Mouse (Mus musculus): ENCODE results near the gene Gna14.

Gene Gna14

DNA sequence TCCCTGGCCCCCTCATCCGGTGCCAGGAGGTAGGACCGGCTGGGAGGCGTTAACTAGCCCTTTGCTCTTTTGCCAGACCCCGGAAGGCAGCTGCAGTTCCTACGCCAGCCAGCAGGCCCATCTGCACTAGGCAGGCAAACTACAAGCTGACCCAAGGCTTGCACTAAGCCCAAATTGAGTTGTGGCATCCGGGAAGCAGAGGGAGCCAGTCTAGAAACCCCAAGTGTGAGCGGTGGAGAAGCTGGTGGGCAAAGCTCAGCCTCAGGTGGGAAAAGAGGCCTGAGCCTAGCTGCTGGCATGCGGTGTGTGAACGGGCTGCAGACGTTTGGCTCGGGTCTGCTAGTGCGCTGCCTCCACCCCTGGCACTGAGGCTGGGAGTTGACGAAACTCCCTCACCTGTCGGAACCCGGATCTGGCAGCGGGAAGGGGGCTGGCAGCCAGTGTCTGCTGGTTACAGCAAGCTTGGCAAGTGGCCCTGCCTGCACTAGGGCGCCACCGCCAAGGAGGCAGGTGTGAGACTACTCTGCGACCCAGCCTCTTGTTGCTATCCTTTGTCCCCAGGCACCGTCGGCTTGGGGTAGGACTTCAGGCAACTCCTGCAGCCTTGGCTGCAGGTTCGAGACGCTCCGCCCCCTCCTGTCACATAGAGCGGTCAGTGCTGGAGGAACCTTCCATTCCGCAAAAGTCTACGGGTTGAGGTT, at the start of gene Gna14:
TSS of gene Gna14 (plus strand) at position 232 of the 701 bp plus-strand sequence.
- in situ Hi-C loops (cut with MboI, MseI) = no loop called here

DNA sequence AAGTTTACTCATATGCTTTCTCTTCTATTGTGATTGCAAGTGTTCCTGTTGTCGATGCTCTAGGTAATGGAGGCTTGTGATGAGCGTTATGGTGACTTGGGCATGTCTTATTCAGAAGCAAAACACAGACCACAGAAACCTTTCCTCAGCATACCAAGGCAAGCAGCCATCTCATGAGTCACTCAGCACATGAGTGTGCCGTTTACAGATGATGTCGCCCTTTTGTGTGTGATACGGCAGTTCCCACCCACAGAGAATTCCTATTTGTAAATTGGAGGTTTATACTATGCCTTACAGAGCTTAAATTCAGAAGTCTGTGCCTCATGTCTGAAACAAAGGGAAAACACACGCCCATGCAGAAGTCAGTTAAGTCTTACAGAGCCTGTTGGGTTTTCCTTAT, 49.0 kb upstream of the Gna14 start:
- in situ Hi-C loops (cut with MboI, MseI) = no loop called here

DNA sequence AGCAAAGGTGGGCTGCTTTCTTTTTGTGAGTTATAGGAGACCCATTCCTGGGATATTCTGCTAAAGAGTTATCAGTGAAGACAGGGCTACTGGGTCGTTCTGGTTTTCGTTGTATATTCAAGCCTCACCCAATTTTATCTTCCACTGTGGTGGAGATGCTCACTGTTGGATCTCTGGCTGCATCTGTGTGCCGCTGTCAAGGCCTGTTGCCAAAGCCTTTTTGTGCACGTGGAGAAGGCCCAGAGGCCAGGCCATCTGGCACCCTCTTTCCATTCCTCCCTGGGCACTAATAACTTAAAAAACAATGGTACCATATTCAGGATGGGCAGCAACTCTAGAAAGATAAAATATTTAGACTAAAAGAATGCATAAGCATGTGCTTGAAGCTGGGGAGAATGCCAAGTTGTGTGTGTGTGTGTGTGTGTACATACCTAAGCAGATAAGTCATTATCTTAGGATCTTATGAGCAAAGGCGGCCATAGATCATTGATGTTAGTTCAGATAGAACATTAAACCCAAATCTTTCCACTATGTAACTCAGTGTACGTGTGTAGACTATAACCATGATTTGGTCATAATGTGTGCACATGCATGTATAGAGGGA, 45.3 kb upstream of the Gna14 start:
- in situ Hi-C loops (cut with MboI, MseI) = no loop called here

DNA sequence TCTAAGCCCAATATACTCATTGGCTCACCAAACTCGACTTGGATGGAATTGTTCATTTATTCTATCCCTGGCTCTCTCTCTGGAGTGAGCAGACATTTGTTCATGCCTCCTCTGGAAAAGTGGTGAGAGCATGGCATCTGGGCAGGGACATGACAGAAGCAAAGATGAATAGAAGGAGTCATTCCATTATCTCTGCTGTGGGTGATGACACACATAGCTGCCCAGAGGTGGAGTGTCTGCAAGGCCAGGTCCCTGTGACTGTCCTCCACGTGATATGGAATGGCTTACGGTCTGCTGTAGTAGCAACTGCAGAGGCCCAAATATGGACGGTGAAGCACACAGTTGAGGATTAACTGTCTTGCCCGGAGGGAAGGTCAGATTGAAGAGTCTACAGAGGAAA, 41.2 kb upstream of the Gna14 start:
- in situ Hi-C loops (cut with MboI, MseI) = no loop called here

DNA sequence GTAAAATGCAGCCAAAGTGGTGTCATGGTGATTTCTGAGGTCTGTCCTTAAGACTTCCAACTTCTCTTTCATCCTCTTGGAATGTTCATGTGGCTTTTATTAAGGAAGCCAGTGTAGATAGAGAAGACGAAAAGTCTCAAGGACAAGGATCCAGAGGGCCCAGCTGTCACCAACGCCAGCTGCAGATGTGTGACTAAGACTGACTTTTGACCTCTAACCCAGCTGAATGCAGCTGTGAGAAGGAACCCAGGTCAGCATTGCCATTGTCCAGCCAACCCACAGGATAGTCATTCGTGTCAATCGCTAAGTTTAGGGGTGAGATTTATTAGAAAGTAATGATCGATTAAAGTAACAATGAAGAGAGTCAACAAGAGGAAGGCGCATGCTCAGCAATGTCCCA, 32.5 kb upstream of the Gna14 start:
- in situ Hi-C loops (cut with MboI, MseI) = no loop called here

DNA sequence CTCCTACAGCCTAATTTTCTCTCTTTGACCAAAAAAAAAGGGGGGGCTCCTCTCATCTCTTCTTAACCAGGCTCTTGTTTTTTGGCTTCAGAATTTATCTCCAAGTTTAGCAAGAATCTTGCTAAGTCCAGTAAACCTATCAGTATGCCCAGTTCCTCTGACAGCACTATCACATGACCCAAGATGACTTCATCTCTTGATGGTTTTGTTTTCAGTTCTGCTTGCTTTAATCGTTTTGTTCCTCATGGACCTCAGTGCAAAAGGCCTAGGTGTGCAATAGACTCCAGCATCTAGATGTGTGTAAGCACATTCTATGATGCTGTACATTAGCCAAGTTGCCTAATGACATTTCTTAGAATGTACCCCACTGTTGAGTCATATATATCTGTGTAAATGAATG, 27.8 kb upstream of the Gna14 start:
- in situ Hi-C loops (cut with MboI, MseI) = no loop called here

DNA sequence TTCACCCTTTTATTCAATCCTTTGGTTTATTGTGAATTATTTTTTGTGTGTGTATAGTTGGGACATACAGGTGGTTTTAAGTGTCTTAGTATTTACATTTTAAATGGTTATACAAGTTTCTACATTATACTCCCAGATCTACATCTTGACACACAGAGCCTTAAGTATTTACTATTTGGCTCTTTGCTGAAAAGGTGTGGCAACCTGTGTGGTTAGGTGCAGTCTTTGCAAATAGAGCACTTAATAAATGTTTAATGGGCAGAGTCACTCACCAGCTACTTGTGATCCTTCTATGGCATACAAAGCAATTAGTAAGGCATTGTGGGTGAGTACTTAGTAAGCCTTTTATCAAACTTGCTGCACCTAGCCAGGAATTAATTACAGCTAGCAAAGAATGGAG, 24.3 kb upstream of the Gna14 start:
- in situ Hi-C loops (cut with MboI, MseI) = no loop called here

DNA sequence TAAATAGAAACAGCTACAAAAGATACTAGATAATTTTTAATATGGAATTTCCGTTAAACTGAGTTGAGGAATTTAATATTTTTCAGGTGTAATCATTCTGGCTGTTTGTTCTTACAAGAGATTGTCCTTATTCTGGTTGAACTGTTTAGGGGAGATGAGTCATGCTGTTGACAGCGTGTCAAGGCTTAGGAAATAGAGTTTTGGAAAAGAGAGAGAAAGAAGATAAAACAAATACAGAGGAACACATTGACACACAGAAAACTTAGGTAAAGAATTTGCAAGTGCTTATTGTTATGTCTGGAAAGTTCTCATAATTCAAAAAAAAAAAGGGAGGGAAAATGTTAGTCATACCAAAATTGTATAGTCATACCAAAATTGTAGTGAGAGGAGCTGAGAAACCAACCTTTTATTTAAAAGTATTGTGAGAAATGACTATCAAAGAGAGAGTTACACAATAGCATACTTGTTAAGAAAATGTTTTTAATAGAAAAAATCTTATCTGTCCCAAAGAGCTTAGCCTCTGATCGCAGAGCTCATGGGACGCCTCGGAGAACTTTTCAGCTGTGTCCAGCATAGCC, 17.4 kb upstream of the Gna14 start:
- in situ Hi-C loops (cut with MboI, MseI) = no loop called here

DNA sequence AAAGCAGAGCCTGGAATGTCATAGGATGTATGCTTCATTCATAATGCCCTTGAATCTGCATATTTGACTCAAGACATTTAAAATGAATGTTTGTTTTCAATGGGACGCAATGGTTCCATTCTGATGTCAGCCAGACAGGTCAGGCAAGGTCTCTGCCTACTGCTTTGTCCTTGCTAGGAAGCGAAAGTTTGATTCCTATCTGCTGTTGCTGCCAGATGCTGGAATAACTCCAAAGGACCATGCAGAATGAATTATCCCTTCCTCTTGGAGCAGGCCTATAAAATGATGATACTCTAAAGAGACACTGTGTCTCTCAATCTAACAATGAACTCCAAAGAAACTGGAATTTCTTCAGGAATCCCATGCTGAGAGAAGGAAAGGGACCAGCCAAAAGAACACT, 10.0 kb upstream of the Gna14 start:
- in situ Hi-C loops (cut with MboI, MseI) = no loop called here

DNA sequence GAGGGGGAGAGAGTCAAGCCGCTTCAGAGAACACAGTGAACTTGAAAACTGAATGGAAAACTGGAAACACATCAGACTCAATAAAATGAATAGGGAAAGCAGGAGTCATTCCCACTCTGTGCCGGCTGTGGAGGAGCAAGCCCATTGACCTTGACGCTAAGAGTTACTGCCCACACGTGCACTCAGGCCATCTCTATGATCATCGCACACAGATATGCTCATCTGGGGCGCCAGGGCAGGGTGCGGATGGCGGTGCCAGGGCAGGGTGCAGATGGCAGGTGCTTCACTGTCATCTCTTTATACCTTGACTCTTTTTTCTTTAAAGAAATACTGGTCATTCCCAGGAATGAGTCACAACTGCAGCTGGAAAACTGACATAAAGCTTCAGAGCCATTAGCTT, 4.2 kb upstream of the Gna14 start:
- in situ Hi-C loops (cut with MboI, MseI) = no loop called here

DNA sequence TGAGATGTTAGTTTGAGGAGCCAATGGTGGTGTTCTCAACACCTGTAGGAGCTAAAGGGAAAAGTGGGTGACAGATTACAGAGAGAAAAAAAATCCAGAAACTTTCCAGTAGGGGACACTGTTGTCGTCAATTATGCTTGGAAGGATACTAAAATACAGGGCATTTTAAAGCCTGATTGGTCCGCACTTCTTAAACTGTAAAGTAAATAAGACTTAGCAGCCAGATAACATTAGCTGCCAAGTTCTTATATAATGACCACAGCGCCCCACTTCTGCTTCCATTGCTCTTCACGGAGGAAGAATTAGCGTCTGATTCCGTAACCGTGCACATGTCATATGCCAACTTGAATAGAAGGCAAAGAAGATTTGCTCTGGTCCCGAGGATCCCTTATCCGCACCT, 683 bp upstream of the Gna14 start:
- in situ Hi-C loops (cut with MboI, MseI) = no loop called here

DNA sequence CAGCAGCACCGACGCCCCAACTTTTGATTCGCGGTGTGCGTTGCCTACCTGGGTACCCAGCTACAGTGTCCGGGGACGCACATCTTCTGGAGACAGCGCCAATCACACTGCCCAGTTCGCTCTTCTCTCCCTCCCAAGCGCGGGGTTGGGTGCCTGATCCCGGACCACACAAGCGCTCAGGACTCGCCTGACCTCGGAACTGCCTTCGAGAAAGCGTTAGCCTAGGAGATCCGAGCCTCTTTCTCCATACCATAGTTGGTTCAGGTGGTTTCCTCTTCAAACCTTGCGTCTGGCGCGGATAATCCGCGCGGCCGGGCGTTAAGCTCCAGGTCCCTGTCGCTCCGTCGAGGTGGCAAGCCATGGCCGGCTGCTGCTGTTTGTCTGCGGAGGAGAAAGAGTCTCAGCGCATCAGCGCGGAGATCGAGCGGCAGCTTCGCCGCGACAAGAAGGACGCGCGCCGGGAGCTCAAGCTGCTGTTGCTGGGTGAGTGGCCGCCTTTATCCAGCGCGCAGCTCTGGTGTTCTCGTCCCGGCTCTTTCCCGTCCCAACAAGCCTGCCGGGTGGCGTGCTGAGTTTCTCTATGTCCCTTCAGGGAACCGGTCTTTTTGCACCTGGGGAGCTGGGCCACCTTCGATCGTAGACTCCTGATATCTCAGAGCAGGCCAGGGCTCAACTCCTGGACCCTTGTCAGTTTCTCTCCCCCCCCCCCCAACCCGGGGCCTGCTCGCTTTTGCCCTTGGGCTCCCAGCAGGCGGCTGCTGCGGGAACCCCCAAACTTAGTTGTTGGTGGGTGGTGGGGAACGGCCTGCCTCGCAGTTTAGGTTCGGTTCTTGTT, 990 bp downstream of the Gna14 start:
- in situ Hi-C loops (cut with MboI, MseI) = no loop called here

DNA sequence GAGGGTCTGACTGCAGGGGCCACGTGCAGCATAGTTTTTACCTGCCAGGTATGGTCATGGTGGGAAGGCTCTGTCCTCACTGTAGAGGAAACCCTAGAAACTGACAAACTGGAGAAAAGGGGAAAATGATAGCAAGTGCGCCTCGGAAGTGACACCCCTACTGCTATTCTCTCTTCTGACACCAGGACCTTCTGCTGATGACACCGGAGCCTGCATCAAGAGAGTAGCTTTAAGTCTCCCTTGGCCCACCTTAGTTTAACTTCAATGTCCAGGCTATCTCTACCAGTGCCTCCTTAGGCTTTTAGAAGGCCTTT, 1.6 kb downstream of the Gna14 start:
- in situ Hi-C loops (cut with MboI, MseI) = no loop called here

DNA sequence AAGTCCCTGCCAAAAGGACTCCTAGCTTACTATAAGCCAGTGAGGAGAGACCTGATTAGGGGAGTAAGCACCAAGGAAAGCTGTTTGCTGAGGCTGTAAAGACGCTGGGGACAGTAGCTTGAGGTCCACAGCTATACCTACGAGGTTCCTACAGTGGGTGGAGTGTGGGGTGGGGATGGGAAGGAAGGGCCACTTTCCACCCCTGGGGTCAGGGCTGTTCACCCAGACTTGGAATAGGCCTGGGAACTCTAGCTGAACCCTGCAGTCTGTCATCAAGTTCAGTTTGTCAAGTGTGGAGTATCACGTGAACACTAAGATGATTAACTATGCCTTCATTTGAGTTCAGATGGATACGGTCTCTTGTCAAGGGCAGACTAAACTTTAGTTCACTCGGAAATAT, 2.3 kb downstream of the Gna14 start:
- in situ Hi-C loops (cut with MboI, MseI) = no loop called here

DNA sequence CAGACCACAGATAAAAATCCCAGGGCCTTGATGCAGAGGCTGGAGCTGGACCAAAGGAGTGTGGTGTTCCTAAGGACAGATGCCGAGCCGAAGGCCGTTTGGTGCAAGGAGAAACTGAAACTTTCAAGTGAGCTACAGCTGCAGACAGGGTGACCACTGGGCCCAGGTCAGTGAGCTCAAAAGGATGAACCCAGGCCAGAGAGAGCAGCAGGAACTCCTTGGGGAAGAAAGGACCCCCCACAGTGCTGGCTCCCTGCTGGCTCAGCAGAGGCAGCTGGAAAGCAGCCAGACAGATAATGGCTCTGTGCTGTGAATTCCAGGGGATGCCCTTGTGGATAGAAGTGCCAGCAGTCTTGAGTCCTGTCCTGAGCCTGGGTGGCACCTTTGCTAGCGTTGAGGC, 3.7 kb downstream of the Gna14 start:
- in situ Hi-C loops (cut with MboI, MseI) = no loop called here

DNA sequence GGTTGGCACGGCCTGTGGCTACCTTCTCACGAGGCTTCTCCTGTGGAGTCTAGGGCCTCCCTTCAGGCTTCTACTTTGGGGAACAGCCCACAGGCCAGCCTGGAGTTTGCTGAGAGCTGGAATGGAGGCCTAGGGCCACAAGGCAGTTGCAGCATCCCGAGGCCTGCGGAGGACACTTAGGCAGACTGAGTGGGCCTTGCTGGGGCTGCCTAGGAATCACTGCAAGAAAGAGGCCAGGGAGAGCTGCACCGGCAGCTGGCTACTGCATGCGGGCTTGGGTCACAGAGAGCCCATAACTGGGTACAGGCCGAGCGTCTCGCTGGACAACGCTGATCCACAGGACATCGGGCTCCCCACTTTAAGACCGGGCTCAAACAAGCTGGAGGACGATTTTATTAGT, 4.3 kb downstream of the Gna14 start:
- in situ Hi-C loops (cut with MboI, MseI) = no loop called here

DNA sequence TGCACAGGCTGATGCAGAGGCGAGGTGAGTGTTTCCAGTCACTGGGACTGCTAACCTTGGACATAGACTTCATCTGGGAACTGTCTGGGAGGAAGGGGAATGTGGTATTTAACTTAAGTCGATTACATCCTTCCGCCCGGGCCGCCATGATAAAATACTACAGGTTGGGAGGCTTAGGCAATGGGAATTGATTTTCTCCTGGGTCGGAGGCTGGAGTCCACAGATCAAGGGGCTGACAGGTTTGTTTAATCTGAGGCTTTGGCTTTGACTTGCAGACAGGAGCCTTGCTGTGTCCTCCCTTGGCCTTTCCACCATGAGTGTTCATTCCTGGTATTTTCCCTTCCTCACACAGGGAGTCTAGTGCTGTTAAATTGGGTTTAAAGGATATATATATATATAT, 5.8 kb downstream of the Gna14 start:
- in situ Hi-C loops (cut with MboI, MseI) = no loop called here

DNA sequence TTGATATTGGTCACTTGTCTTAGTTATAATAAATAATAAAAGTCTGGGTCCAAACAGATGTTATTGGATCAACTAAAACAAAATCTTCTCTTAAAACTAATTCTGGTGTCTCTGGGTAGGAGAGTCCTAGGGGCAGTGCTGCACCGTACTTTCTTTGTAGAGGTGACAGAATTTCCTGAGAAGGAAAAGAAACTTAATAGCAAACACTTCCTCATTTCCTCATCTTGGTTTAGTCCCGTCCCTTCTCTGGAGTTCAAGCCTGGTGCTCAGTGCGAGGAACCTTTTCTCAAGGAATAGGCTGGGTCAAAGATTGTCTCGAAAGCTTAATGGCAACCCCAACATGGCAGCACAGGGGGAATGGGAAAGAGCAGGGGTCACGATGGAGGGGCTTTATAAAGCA, 7.8 kb downstream of the Gna14 start:
- in situ Hi-C loops (cut with MboI, MseI) = no loop called here

DNA sequence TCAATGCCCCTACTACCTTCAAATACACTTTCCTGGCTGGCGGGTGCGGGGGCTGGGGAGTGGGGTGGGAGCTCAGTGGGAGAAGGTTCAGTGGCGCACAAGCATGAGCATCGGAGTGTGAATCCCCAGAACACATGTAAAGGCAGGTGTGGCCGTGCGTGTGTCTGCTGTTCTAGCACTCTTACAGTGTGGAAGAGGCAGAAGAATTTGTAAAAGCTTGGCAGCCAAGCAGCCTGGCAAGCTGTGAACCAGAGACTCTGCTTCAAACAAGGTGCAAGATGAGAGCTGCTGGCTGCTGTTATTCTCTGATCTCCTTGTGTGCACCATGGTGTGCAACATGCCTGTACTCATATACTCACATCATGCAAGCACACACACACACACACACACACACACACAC, 11.1 kb downstream of the Gna14 start:
- in situ Hi-C loops (cut with MboI, MseI) = no loop called here

DNA sequence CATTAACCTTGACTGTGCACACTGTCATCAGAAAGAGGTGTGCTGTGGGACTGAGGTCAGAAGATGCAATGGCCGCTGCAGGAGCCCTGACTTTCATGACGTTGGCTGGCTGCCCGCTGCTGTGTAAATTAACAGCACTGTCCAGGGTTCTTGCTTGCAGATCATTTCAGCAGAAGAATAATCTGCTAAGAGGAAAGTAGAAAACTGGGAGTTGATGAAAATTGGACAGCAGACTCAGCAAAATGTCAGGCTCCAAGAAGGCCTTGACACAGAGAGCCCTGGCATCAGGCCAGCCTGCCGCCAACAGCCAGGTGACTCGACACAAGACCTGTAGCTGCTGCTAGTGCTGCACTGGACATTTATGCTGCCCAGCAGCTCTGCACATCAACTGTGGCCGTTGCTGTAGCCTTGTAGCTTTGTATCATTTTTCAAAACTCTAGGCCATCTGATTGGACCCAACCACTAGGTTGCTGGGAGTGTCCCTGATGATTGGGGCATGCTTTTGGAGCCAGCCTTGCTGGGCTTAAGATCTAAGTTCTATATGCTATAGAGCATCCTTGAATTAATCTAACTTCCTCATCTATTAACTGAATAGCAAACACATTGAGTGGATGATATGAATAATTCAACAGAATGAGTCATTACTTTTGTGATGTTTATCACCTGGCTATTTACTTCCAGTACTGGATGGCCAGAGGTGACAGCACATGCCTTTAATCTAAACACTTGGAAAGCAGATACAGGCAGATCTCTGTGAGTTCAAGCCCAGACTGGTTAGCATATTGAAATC, 12.5 kb downstream of the Gna14 start:
- in situ Hi-C loops (cut with MboI, MseI) = no loop called here

DNA sequence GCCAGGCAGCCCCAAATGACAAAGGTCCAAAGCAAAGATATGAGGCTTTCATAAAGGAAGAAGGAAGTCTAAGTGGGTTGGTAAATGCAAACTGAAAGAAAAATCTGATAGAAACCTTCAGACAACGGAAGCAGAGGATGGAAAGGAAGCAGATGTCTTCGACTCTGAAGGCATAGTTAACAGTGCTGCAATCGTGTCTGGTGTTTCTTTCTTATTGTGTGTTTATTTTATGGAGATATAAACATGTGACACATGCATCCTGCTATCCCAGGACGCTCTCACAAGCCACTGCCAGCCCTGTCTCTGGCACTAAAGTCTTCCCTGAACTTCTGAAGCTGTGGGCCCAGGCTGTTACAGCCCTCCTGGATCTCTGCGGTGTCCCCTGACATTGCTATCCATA, 13.2 kb downstream of the Gna14 start:
- in situ Hi-C loops (cut with MboI, MseI) = no loop called here

DNA sequence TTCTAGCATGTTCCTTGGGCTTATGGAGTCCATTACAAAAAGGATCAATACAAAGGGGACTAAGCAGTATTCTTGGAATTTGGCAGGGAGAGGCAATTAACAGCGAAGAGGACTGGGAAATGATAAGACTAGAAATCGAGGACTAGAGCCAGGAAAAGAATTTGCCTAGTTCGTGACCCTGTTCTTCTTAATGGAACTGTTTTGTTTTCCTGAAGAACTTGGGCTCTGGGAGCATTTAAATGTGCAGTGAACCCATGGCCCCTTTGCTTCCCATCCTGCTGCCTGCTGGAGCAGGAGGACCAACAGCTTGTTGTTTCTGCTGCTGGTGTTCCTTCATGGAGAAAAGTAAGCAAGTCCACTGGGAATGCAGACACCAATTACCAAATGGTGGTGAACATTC, 15.3 kb downstream of the Gna14 start:
- in situ Hi-C loops (cut with MboI, MseI) = no loop called here

All from T-helper 1 cell (primary cell).